Mouse (Mus musculus) midbrain, embryonic 13.5 days (tissue): Measurements from ENCODE around the gene Tctn1. TPM values are rescaled to one million over a fixed set of nuclear protein-coding genes. Genes with fewer than 3 reads are reported as not detected.

Experiments used
- ATAC-seq: fragments of 200-750 bp; cut with Nextera tagmentation; 2 replicates; pipeline ENCODE4 v1.8.0; 2017; ENCODE audit warnings: mild to moderate bottlenecking, moderate TSS enrichment, moderate library complexity
- H3K27ac ChIP-seq: fragments of 300-500 bp; sonication (generic); 2 replicates; pipeline ENCODE4 v1.5.1; 2015; ENCODE audit warnings: inconsistent platforms, mild to moderate bottlenecking, moderate library complexity
- H3K27me3 ChIP-seq: fragments of 300-500 bp; sonication (generic); 2 replicates; pipeline ENCODE4 v1.6.1; 2015; ENCODE audit warnings: mild to moderate bottlenecking, inconsistent platforms
- H3K36me3 ChIP-seq: fragments of 300-500 bp; sonication (generic); 2 replicates; pipeline ENCODE4 v1.6.1; 2015; ENCODE audit warnings: mild to moderate bottlenecking, inconsistent platforms
- H3K4me1 ChIP-seq: fragments of 300-500 bp; sonication (generic); replicated peaks from 2 replicates; pipeline ENCODE4 v1.6.1; 2015; ENCODE audit warnings: inconsistent platforms
- H3K4me2 ChIP-seq: fragments of 300-500 bp; sonication (generic); replicated peaks from 2 replicates; pipeline ENCODE4 v1.6.1; 2015; ENCODE audit warnings: moderate library complexity, mild to moderate bottlenecking, inconsistent platforms
- H3K4me3 ChIP-seq: fragments of 300-500 bp; sonication (generic); replicated peaks from 2 replicates; pipeline ENCODE4 v1.5.1; 2015; ENCODE audit warnings: mild to moderate bottlenecking, inconsistent platforms
- H3K9ac ChIP-seq: fragments of 300-500 bp; sonication (generic); replicated peaks from 2 replicates; pipeline ENCODE4 v1.6.1; 2015; ENCODE audit warnings: mild to moderate bottlenecking, inconsistent platforms
- H3K9me3 ChIP-seq: fragments of 300-500 bp; sonication (generic); 2 replicates; pipeline ENCODE4 v1.6.1; 2016; ENCODE audit warnings: mild to moderate bottlenecking, inconsistent platforms
- WGBS: fragments of 180-500 bp; shearing (Covaris S2); methylation state at CpG from one replicate; pipeline ENCODE4 v1.1.7; 2015; 5-methylcytosine and 5-hydroxymethylcytosine counted together
- polyA plus RNA-seq: library from polyadenylated mRNA; unstranded; fragments of >200 nt; fragmentation: Nextera tagmentation; extraction: Ambion mirVana; gene quantifications from 2 replicates; pipeline ENCODE4 v1.2.1, GENCODE M21; 2015

Tctn1 gene
- polyA plus RNA-seq, 1 experiment from 2014 or later: 6.4 TPM

DNA sequence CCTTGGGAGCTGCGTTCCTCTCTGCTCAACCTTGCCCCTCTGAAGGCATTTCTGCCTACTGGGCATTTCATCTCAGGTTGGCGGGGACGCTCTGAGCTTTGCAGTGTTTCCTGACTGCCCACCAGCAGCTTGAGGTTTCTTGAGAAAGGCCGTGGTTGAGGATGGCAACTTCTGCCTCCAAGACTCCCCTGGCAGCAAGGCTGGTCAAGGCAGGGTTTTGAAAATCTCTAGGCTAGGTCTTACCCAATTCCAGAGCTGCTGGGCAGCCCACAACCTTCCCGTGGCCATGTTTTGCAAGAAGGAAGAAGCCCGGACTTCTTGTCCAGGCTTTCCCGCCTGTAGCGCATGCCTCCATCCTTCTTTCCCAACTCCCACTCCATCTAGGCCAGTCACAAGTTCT is 53.4 kb downstream of the Tctn1 start:
- H3K9me3 ChIP-seq: no peaks in the 10 kb centered on the region
- no peak overlapping the region for H3K4me3 ChIP-seq
- H3K9ac ChIP-seq: no peak overlapping the region
- H3K27ac ChIP-seq: no peak overlapping the region
- no peaks in the 10 kb centered on the region for H3K27me3 ChIP-seq
- no peaks in the 10 kb centered on the region for H3K36me3 ChIP-seq
- ATAC-seq: no peak
- no peak overlapping the region for H3K4me2 ChIP-seq
- 89% methylated on average over 8 of the region's 8 CpGs for WGBS
- H3K4me1 ChIP-seq: peaks cover 15% of the 10 kb centered on the region

DNA sequence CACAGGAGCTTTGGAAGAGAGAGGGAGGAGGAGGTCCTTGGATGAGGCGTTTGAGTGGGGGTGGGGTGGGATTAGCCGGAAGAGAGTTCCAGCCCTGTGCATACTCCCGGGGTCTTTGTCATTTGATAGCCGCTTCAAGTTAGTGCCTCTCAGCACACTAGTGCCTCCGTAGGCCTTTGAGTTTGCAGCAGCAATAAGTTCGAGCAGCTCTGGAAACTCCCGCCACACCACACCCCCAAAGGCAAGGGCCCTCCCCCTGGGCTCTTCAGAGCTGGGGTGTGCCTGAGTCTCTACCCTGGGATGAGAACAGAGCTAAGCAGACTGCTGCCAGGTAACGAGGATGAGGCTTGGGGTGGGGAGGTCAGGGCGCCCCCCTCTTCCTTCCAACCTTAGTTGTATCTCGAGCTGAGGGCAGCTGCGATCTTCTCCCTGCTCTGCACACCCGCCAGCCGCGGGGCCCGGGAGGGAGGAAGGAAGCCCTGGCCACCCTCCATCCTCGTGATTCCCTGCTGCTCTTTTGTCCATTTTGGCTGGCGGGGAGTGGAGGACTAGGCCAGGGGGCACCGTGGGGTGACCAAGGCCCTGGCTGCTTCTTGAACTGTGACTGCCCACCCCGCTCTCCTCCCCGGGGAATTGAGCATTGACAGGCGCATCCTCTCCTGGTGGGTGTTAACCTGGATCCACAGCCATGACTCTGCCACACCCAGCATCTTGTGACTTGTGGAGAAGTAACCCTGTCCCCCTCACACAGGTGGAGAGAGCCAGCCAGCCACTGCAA is 54.5 kb downstream of the Tctn1 start:
- Histone ChIP-seq H3K9ac (peak overlapping the region; percentile 60), H3K27me3 (no peaks in the 10 kb centered on the region), H3K4me1 (peaks cover 15% of the 10 kb centered on the region), H3K9me3 (no peaks in the 10 kb centered on the region), H3K4me3 (peak overlapping the region; percentile 30), H3K4me2 (peak overlapping the region; percentile 55), H3K36me3 (no peaks in the 10 kb centered on the region), H3K27ac (no peak overlapping the region)
- peak; percentile 71; the same call in 1 of the 2 replicates for ATAC-seq
- 2% methylated on average over 19 of the region's 21 CpGs for WGBS

DNA sequence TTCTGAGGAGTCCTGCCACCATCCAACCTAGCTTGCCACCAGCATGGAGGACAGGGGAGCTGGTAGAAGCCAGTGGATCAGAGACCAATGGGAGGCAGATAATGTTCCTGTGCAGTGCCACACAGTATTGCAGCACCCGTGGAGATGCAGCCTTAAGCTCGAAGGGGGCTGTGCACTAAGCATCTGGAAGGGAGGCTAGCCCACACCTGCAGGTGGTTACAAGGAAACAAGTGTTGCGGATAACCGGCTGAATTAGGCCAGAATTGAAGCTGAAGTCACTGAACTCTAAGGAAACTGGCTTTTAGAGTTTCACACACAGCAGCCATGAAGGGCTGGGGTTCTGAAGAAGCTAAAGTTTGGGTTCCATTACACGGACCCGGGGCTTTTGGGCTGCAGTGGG is 55.4 kb downstream of the Tctn1 start:
- WGBS: 43% methylated on average over 6 of the region's 6 CpGs
- Histone ChIP-seq H3K4me2 (no peak overlapping the region; the same call in 1 of the 2 replicates), H3K36me3 (no peaks in the 10 kb centered on the region), H3K27me3 (no peaks in the 10 kb centered on the region), H3K4me3 (no peak overlapping the region), H3K9me3 (no peaks in the 10 kb centered on the region), H3K27ac (no peak overlapping the region), H3K9ac (no peak overlapping the region), H3K4me1 (peaks cover 15% of the 10 kb centered on the region)
- ATAC-seq: no peak

DNA sequence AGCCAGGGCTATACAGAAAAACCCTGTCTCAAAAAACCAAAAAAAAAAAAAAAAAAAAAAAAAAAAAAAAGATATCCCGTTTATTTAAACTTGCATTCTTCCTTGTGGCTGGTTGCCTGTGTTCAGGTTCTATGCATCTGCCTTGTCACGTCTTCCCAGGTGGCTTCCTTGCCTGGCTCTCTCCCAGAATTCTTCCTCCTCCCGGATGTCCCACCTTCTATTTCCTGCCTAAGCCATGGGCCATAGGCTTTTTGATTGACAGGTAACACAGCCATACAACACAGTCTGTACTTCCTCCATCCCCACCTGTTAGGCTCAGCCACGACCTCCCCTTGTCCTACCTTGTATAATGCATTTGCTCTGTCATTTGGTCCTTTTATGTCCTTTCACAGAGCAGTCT is 57.8 kb downstream of the Tctn1 start, which contains the start of gene Hvcn1:
Gene Hvcn1, plus strand, starts transcription at position 330 of the 400 bp plus-strand sequence.
- Histone ChIP-seq H3K27me3 (no peaks in the 10 kb centered on the region), H3K27ac (no peak within 1 kb of the TSS), H3K9me3 (no peaks in the 10 kb centered on the region), H3K9ac (no peak within 1 kb of the TSS), H3K36me3 (no peaks in the 10 kb centered on the region), H3K4me3 (no peak within 1 kb of the TSS), H3K4me2 (no peak within 1 kb of the TSS), H3K4me1 (peaks cover 15% of the 10 kb centered on the region)
- WGBS: 88% methylated on average over 4 of the region's 4 CpGs
- ATAC-seq: no peak

DNA sequence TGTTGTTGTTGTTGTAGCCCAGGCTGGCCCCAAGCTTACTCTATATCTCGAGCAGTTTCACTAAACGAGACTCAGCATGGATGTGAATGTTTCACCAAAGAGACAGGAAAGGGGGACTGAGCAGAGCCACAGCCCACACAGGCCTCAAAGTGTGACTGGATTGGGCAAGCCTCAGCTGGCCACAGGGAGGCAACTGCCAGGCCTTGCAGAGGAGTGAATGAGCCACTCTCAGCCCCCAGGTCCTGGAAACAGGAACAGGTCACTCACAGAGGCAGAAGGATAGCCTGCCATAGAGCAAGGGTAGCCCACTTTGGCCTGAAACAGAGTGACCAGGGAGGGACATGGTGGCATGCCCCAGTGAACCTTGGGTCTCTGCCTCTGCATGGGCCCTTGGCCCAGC is 60.1 kb downstream of the Tctn1 start:
- Histone ChIP-seq H3K4me3 (no peak overlapping the region), H3K4me1 (peaks cover 3% of the 10 kb centered on the region), H3K9me3 (no peaks in the 10 kb centered on the region), H3K27ac (no peak overlapping the region), H3K27me3 (no peaks in the 10 kb centered on the region), H3K36me3 (no peaks in the 10 kb centered on the region), H3K4me2 (no peak overlapping the region), H3K9ac (no peak overlapping the region)
- WGBS: 82% methylated on average over 2 of the region's 2 CpGs
- ATAC-seq: no peak

DNA sequence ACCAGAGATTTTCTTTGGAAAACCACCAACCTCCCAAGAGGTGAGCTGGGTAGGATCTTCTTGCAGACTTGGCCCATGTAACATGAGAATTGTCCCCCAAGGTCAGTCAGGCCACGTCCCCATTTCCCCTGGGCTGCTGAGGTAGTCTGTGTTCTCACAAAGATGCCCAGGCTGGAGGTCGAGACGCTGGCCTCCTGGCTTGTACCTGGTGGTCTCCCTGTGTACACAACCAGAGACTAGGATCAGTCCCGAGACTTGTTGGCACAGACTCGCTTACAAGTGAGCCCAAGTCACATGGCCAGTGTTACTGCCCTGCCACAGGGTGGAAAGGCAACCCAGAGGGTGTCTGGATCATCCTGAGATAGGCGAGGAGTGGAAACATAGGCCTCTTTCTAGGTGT is 62.4 kb downstream of the Tctn1 start:
- Histone ChIP-seq H3K9ac (no peak overlapping the region), H3K36me3 (no peaks in the 10 kb centered on the region), H3K9me3 (no peaks in the 10 kb centered on the region), H3K4me3 (no peak overlapping the region), H3K4me1 (no peaks in the 10 kb centered on the region), H3K27ac (no peak overlapping the region), H3K27me3 (no peaks in the 10 kb centered on the region), H3K4me2 (no peak overlapping the region)
- ATAC-seq: no peak
- 83% methylated on average over 6 of the region's 6 CpGs for WGBS

DNA sequence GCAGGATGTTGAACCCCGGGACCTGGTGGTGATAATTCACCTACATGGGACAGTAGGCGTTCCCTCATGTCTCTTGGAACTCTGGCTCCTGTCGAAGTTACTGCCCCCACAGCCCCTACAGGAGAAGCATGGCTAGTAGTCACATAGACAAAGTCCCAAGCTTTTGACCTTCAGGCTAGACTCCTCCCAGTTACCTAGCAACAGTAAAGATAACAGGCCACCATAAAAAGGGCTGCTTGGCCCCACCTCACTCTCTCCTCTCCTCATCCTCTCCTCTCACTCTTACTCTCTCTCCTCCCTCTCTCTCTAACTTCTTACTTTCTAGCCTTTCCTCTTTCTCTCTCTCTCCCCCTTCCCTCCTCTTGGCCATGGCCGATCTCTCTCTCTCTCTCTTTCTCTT is 63.4 kb downstream of the Tctn1 start:
- no peaks in the 10 kb centered on the region for H3K27me3 ChIP-seq
- H3K4me1 ChIP-seq: no peaks in the 10 kb centered on the region
- no peak overlapping the region for H3K9ac ChIP-seq
- ATAC-seq: no peak
- H3K4me3 ChIP-seq: no peak overlapping the region
- H3K9me3 ChIP-seq: no peaks in the 10 kb centered on the region
- no peaks in the 10 kb centered on the region for H3K36me3 ChIP-seq
- H3K27ac ChIP-seq: no peak overlapping the region
- WGBS: 91% methylated on average over 4 of the region's 4 CpGs
- no peak overlapping the region for H3K4me2 ChIP-seq

DNA sequence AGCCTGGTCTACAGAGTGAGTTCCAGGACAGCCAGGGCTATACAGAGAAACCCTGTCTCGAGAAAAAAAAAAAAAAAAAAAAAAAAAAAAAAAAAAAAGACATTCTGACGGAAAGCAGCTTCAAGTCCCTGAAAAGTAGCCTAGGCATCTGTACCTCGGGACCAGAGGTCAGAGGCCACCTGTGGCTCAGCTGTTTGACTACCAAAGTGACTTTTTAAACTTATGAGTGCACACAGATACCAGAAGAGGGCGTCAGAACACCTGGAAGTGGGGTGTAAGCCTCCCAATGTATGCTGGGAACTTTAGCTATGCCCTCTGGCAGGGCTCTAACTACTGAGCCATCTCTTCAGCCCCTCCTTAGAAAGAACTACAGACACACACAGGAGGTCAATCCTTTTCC is 71.9 kb downstream of the Tctn1 start:
- Histone ChIP-seq H3K27me3 (no peaks in the 10 kb centered on the region), H3K4me1 (no peaks in the 10 kb centered on the region), H3K9ac (no peak overlapping the region), H3K27ac (no peak overlapping the region), H3K4me3 (no peak overlapping the region), H3K36me3 (no peaks in the 10 kb centered on the region), H3K9me3 (no peaks in the 10 kb centered on the region), H3K4me2 (no peak overlapping the region)
- 63% methylated on average over 4 of the region's 4 CpGs for WGBS
- ATAC-seq: no peak

DNA sequence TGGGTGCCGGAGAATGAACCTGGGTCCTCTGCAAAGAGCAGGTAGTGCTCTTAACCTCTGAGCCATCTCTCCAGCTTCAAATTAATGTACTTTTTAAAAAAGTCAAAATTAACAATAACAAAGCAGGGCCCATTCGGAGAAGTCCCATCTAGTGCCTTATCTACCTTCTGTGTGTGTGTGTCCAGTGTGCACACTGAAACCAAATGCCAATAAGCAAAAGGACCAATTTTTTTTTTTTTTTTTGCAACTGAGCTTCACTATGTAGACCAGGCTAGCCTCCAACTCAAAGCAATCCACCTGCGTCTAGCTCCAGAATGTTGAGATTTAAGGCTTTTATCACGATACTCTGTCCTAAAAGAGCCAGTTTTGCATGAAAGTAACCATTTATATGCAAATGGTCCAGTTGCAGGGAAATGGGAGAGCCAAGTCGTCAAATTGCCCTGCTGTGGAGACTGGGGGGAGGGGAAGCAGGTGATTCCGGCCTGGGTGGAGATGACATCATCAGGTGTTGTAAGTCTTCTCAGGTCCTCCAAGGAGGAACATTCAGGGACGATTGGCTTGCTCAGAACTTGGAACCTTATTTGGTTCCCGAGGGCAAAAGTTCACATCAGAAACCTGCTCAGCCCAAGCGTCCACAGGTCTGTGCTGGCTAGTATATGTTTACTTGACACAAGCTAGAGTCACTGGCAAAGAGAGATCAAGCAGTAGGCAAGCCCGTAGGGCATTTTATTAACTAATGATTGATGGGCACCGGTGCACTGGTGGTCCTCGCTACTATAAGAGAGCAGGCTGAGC is 72.8 kb downstream of the Tctn1 start:
- Histone ChIP-seq H3K27me3 (no peaks in the 10 kb centered on the region), H3K27ac (no peak overlapping the region), H3K9me3 (no peaks in the 10 kb centered on the region), H3K4me2 (no peak overlapping the region), H3K4me3 (no peak overlapping the region), H3K9ac (no peak overlapping the region), H3K4me1 (no peaks in the 10 kb centered on the region), H3K36me3 (no peaks in the 10 kb centered on the region)
- WGBS: 77% methylated on average over 12 of the region's 12 CpGs
- ATAC-seq: no peak

DNA sequence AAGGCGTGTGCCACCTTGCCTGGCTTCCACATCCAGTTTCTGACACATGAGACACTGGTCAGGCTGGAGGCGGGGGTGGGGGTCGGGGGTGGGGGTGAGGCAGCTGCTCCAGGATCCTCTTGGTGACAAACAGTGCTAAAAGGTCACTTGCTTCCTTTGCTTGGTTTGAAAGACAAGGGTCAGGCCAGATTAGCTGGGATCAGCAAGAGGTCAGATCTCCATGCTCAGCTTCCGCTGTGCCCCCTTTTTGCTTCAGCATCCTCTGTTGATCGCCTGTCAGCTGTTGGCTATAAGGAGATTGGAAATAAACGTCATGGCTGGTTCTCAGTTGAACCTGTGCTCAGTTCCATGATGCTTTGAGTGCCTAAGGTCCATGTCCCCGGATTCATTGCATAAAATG is 73.8 kb downstream of the Tctn1 start:
- Histone ChIP-seq H3K27ac (no peak overlapping the region), H3K27me3 (no peaks in the 10 kb centered on the region), H3K36me3 (no peaks in the 10 kb centered on the region), H3K4me1 (no peaks in the 10 kb centered on the region), H3K4me3 (no peak overlapping the region), H3K9me3 (no peaks in the 10 kb centered on the region), H3K9ac (no peak overlapping the region), H3K4me2 (no peak overlapping the region)
- ATAC-seq: no peak
- WGBS: 56% methylated on average over 7 of the region's 7 CpGs

DNA sequence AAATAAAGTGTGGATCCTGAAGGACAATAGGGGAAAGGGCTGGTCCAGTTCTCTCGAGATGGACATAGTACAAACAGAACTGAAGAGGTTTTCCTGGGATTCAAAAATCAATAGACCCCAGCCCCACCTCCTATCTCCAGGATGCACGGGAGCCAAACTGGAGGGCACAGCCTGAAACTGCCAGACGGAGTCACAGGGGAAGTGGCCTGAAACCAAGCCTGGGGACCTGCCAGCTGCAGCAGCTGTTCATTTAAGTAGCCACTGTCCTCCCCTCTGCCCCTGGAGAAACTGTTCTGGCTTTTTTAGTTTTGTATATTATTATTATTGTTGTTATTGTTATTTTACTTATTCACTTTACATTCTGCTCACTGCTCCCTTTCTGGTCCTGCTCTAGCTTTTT is 75.1 kb downstream of the Tctn1 start:
- Histone ChIP-seq H3K27ac (no peak overlapping the region), H3K9ac (no peak overlapping the region), H3K27me3 (no peaks in the 10 kb centered on the region), H3K36me3 (no peaks in the 10 kb centered on the region), H3K4me1 (no peaks in the 10 kb centered on the region), H3K4me2 (no peak overlapping the region), H3K4me3 (no peak overlapping the region), H3K9me3 (no peaks in the 10 kb centered on the region)
- ATAC-seq: no peak
- 72% methylated on average over 3 of the region's 3 CpGs for WGBS
